Mouse (Mus musculus) left cerebral cortex, adult 18-20 months (tissue): ENCODE measurements at regions not wholly inside any gene's neighbourhood (a gene's known extent, or its start where the extent isn't known, plus 50 kb on each side); places are given as distances from the start of the nearest gene placed in this dataset.
A peak's percentile ranks its signal among the peaks of the same experiment; 100 is the strongest.

ENCODE experiments used
- DNase-seq, 2 experiments: peaks; one replicate each; pipeline ENCODE4 v3.0.0; 2021 to 2022; ENCODE audit warnings: low spot score in 2 of 2, mixed read lengths in 1 of 2

GRCm38 (mm10) chr7:36095258-36096130 lies 292.7 kb upstream of the Zfp507 start:
- DNase-seq, result no peak

GRCm38 (mm10) chr7:36091132-36091531 lies 288.3 kb upstream of the Zfp507 start:
- no peak for DNase-seq

GRCm38 (mm10) chr7:36090291-36091123 lies 287.7 kb upstream of the Zfp507 start:
- DNase-seq, result no peak

- no peak for DNase-seq
Observed at GRCm38 (mm10) chr7:36087598-36087997, 284.8 kb upstream of the Zfp507 start.

- no peak for DNase-seq
Observed at GRCm38 (mm10) chr7:36078666-36079065, 275.9 kb upstream of the Zfp507 start.

GRCm38 (mm10) chr7:36078089-36078654 lies 275.4 kb upstream of the Zfp507 start:
- no peak for DNase-seq

- DNase-seq, result no peak
Observed at GRCm38 (mm10) chr7:36077271-36077670, 274.5 kb upstream of the Zfp507 start.

GRCm38 (mm10) chr7:36076021-36076441 lies 273.2 kb upstream of the Zfp507 start:
- no peak for DNase-seq

- peak; percentile 55 to 69 for DNase-seq
Observed at GRCm38 (mm10) chr7:36071774-36072173, 269.0 kb upstream of the Zfp507 start.

GRCm38 (mm10) chr7:36066725-36067124 lies 263.9 kb upstream of the Zfp507 start:
- DNase-seq, result no peak

- DNase-seq, result no peak
Observed at GRCm38 (mm10) chr7:36061679-36062078, 258.9 kb upstream of the Zfp507 start.

- DNase-seq, result peak; percentile 47 to 67
Observed at GRCm38 (mm10) chr7:36060426-36060825, 257.6 kb upstream of the Zfp507 start.

GRCm38 (mm10) chr7:36046053-36046452 lies 243.2 kb upstream of the Zfp507 start:
- DNase-seq, result no peak

- DNase-seq, result no peak
Observed at GRCm38 (mm10) chr7:36031881-36032280, 229.1 kb upstream of the Zfp507 start.

GRCm38 (mm10) chr7:36023015-36023414 lies 220.2 kb upstream of the Zfp507 start:
- no peak for DNase-seq

- no peak for DNase-seq
Observed at GRCm38 (mm10) chr7:36022489-36022888, 219.7 kb upstream of the Zfp507 start.

GRCm38 (mm10) chr7:36016926-36017753 lies 214.3 kb upstream of the Zfp507 start:
- DNase-seq, result no peak

GRCm38 (mm10) chr7:35996609-35997008 lies 193.8 kb upstream of the Zfp507 start:
- DNase-seq, result no peak

- no peak for DNase-seq
Observed at GRCm38 (mm10) chr7:35992511-35992910, 189.7 kb upstream of the Zfp507 start.

- DNase-seq, result no peak
Observed at GRCm38 (mm10) chr7:35991141-35991540, 188.3 kb upstream of the Zfp507 start.

GRCm38 (mm10) chr7:35989456-35989855 lies 186.7 kb upstream of the Zfp507 start:
- no peak for DNase-seq
